Comparison of ENCODE assay signal across 8 mouse cellular contexts in the genomic region with DNA sequence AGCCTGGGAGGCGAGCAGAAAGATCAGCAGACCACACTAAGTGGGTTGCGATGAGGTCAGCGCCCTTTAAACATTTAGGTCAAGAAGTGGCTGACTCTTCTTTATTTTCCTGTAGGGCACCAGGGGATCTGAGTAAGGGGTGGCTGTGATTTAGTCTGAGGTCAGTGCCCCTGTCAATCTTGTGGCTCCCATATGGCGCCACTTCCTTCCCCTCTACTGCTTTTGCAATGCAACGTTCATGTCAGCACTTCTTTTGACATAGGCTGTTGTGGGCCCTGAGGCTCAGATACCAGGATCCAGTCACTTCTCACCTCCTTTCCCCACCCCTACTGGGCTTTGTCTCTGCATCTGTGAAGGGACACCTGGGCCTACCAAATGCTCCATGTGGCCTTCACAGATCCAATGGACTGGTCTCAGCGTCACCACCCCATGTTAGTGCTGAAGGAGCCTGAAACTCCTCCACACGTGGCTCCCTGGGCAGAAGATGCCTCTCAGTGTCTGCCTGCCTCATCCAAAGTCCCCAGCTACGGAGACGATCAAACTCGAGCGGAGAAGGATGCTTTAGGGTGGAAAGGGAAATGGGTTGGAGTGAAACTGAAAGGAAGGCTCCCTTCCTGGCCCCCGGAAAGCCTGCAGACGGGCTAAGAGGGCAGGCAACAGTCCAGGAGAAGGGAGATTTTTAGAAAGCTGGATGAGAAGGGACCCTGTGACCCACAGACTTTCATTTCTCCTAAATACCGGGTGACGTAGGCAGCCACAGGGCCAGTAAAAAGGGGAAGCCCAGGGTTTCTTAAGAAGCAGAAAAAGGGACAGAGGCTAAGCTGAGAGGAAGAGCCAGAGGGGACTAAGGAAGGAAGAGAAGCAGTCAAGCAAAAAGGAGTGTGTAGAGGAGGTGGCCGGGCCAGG. TPM values are rescaled to one million over a fixed set of nuclear protein-coding genes. Genes with fewer than 3 reads are reported as not detected.
A peak's percentile ranks its signal among the peaks of the same experiment; 100 is the strongest.
DNase-seq lines count a peak whose midpoint lies in the region; ATAC-seq and TF ChIP-seq lines count a peak whose summit lies in the region.

No protein-coding gene starts in this region.

- peaks cover 54% of the 10 kb centered on the region for H3K27me3 ChIP-seq in hindbrain, embryonic 10.5 days (ENCODE audit: insufficient read depth, poor library complexity, severe bottlenecking)
- H3K27me3 ChIP-seq in hindbrain, embryonic 16.5 days (replicated peaks; ENCODE audit: control insufficient read depth, insufficient read depth, low read length), result no peaks in the 10 kb centered on the region
- H3K27me3 ChIP-seq in embryonic facial prominence, embryonic 13.5 days, result peaks cover 4% of the 10 kb centered on the region; the same call in 1 of the 2 replicates
- H3K27me3 ChIP-seq in cerebellum, adult 2 months (ENCODE audit: control insufficient read depth, insufficient read depth, low read length), result no peaks in the 10 kb centered on the region

- DNase-seq in hindbrain, embryonic 10.5 days (ENCODE audit: low spot score), result peak; percentile 72
- peak; percentile 20 to 37 for DNase-seq in kidney, postnatal 4 days
- peak; percentile 39 for DNase-seq in naive thymus-derived CD4-positive, alpha-beta T cell, adult 2 months (ENCODE audit: low read depth)
- DNase-seq in urinary bladder, postnatal 14 days (ENCODE audit: low spot score), result no peak
- no peak for DNase-seq in cerebellum, adult 2 months
- DNase-seq in gastrocnemius, postnatal 10 days, result no peak

- H3K36me3 ChIP-seq in hindbrain, embryonic 10.5 days, result no peaks in the 10 kb centered on the region
- no peaks in the 10 kb centered on the region for H3K36me3 ChIP-seq in hindbrain, embryonic 16.5 days (ENCODE audit: control insufficient read depth, insufficient read depth, low read length)
- no peaks in the 10 kb centered on the region for H3K36me3 ChIP-seq in embryonic facial prominence, embryonic 13.5 days

- no peak for ATAC-seq in hindbrain, embryonic 16.5 days
- ATAC-seq in embryonic facial prominence, embryonic 13.5 days (ENCODE audit: insufficient number of reproducible peaks, insufficient read depth, low FRiP score, low TSS enrichment, low read depth), result no peak

- 29% methylated on average over 16 of the region's 16 CpGs for WGBS in hindbrain, embryonic 10.5 days
- WGBS in hindbrain, embryonic 16.5 days, result 53% methylated on average over 16 of the region's 16 CpGs
- 38% methylated on average over 16 of the region's 16 CpGs for WGBS in embryonic facial prominence, embryonic 13.5 days
- WGBS in cerebellum, adult 2 months, result 68% methylated on average over 16 of the region's 16 CpGs

- H3K4me1 ChIP-seq in hindbrain, embryonic 10.5 days (replicated peaks), result peaks cover 24% of the 10 kb centered on the region
- no peaks in the 10 kb centered on the region; the same call in 1 of the 2 replicates for H3K4me1 ChIP-seq in hindbrain, embryonic 16.5 days (ENCODE audit: control insufficient read depth, insufficient read depth, low read depth, low read length)
- no peaks in the 10 kb centered on the region; the same call in 1 of the 2 replicates for H3K4me1 ChIP-seq in embryonic facial prominence, embryonic 13.5 days
- peaks cover 3% of the 10 kb centered on the region for H3K4me1 ChIP-seq in cerebellum, adult 2 months (ENCODE audit: control insufficient read depth, insufficient read depth, low read length)

- no peak for TF ChIP-seq POLR2A in cerebellum, adult 2 months (IDR thresholded peaks at IDR 0.05; ENCODE audit: borderline replicate concordance, insufficient read depth, low read length)

- no peak overlapping the region for H3K9ac ChIP-seq in hindbrain, embryonic 16.5 days (ENCODE audit: low read depth, low read length)
- 0 out of 2 replicates have a peak overlapping the region, but pooled peaks have one; percentile 11 for H3K9ac ChIP-seq in embryonic facial prominence, embryonic 13.5 days

- no peak overlapping the region for H3K4me2 ChIP-seq in hindbrain, embryonic 16.5 days (ENCODE audit: low read length)
- H3K4me2 ChIP-seq in embryonic facial prominence, embryonic 13.5 days, result no peak overlapping the region

- H3K27ac ChIP-seq in hindbrain, embryonic 10.5 days, result peak overlapping the region; percentile 59; the same call in 1 of the 2 replicates
- no peak overlapping the region for H3K27ac ChIP-seq in hindbrain, embryonic 16.5 days (ENCODE audit: low read depth, low read length)
- no peak overlapping the region for H3K27ac ChIP-seq in embryonic facial prominence, embryonic 13.5 days
- no peak overlapping the region for H3K27ac ChIP-seq in cerebellum, adult 2 months (ENCODE audit: insufficient read depth, low read length)

- no peak for TF ChIP-seq CTCF in cerebellum, adult 2 months (IDR thresholded peaks at IDR 0.05; ENCODE audit: borderline replicate concordance, insufficient read depth, low read depth, low read length)

- H3K9me3 ChIP-seq in hindbrain, embryonic 10.5 days, result no peaks in the 10 kb centered on the region
- H3K9me3 ChIP-seq in hindbrain, embryonic 16.5 days (ENCODE audit: control insufficient read depth, low read length), result no peaks in the 10 kb centered on the region
- no peaks in the 10 kb centered on the region for H3K9me3 ChIP-seq in embryonic facial prominence, embryonic 13.5 days

- H3K4me3 ChIP-seq in hindbrain, embryonic 10.5 days, result 0 out of 2 replicates have a peak overlapping the region, but pooled peaks have one; percentile 9
- no peak overlapping the region for H3K4me3 ChIP-seq in hindbrain, embryonic 16.5 days (ENCODE audit: low read length)
- H3K4me3 ChIP-seq in embryonic facial prominence, embryonic 13.5 days, result no peak overlapping the region
- H3K4me3 ChIP-seq in cerebellum, adult 2 months (replicated peaks; ENCODE audit: insufficient read depth, low read depth, low read length), result no peak overlapping the region

RNA-seq across cellular contexts. Expression of gene Slc15a3, which starts 2.4 kb away (rescaled TPM):
- 0.50 and 0.93 TPM in 2 replicates for polyA plus RNA-seq in hindbrain, embryonic 10.5 days (2016; fragmentation: Nextera tagmentation; extraction: Ambion mirVana)
- polyA plus RNA-seq in hindbrain, embryonic 16.5 days (2015; fragmentation: Nextera tagmentation; extraction: Ambion mirVana), result 0.20 and 0.33 TPM in 2 replicates
- polyA plus RNA-seq in embryonic facial prominence, embryonic 13.5 days (2015; fragmentation: Nextera tagmentation; extraction: Ambion mirVana), result 0.34 and 0.41 TPM in 2 replicates
- 0.51 and 0.62 TPM in 2 replicates for polyA plus RNA-seq in cerebellum, adult 2 months (2012; rRNA removed)
- total RNA-seq in gastrocnemius, postnatal 10 days (2021), result 1 to 10 TPM in 1 of 2 experiments, under 1 TPM in 1; 0.75 to 1.6 TPM

RNA-seq across cellular contexts. Expression of gene Cd6, which starts 12.1 kb away (rescaled TPM):
- not detected in 2 replicates for polyA plus RNA-seq in hindbrain, embryonic 10.5 days (2016; fragmentation: Nextera tagmentation; extraction: Ambion mirVana)
- polyA plus RNA-seq in hindbrain, embryonic 16.5 days (2015; fragmentation: Nextera tagmentation; extraction: Ambion mirVana), result not detected in 2 replicates
- 0.08 and 0.15 TPM in 2 replicates for polyA plus RNA-seq in embryonic facial prominence, embryonic 13.5 days (2015; fragmentation: Nextera tagmentation; extraction: Ambion mirVana)
- polyA plus RNA-seq in cerebellum, adult 2 months (2012; rRNA removed), result 0.05 and 0.10 TPM in 2 replicates
- total RNA-seq in gastrocnemius, postnatal 10 days (2021), result under 1 TPM in 1 of 2 experiments, not detected in 1; 0.26 TPM

RNA-seq across cellular contexts. Expression of gene Tmem132a, which starts 27.8 kb away (rescaled TPM):
- polyA plus RNA-seq in hindbrain, embryonic 10.5 days (2016; fragmentation: Nextera tagmentation; extraction: Ambion mirVana), result 119 and 135 TPM in 2 replicates
- polyA plus RNA-seq in hindbrain, embryonic 16.5 days (2015; fragmentation: Nextera tagmentation; extraction: Ambion mirVana), result 180 and 196 TPM in 2 replicates
- polyA plus RNA-seq in embryonic facial prominence, embryonic 13.5 days (2015; fragmentation: Nextera tagmentation; extraction: Ambion mirVana), result 99.9 and 107 TPM in 2 replicates
- polyA plus RNA-seq in cerebellum, adult 2 months (2012; rRNA removed), result 350 and 389 TPM in 2 replicates
- total RNA-seq in gastrocnemius, postnatal 10 days (2021), result 10 to 100 TPM; 26.9 to 29.9 TPM

RNA-seq across cellular contexts. Expression of gene Tmem109, which starts 39.8 kb away (rescaled TPM):
- 50.8 and 57.3 TPM in 2 replicates for polyA plus RNA-seq in hindbrain, embryonic 10.5 days (2016; fragmentation: Nextera tagmentation; extraction: Ambion mirVana)
- polyA plus RNA-seq in hindbrain, embryonic 16.5 days (2015; fragmentation: Nextera tagmentation; extraction: Ambion mirVana), result 50.2 and 50.7 TPM in 2 replicates
- 82.6 and 87.1 TPM in 2 replicates for polyA plus RNA-seq in embryonic facial prominence, embryonic 13.5 days (2015; fragmentation: Nextera tagmentation; extraction: Ambion mirVana)
- 109 and 115 TPM in 2 replicates for polyA plus RNA-seq in cerebellum, adult 2 months (2012; rRNA removed)
- 100 to 1,000 TPM; 208 to 212 TPM for total RNA-seq in gastrocnemius, postnatal 10 days (2021)

RNA-seq across cellular contexts. Expression of gene Prpf19, which starts 53.1 kb away (rescaled TPM):
- 35.9 and 43.5 TPM in 2 replicates for polyA plus RNA-seq in hindbrain, embryonic 10.5 days (2016; fragmentation: Nextera tagmentation; extraction: Ambion mirVana)
- 35.0 and 39.1 TPM in 2 replicates for polyA plus RNA-seq in hindbrain, embryonic 16.5 days (2015; fragmentation: Nextera tagmentation; extraction: Ambion mirVana)
- polyA plus RNA-seq in embryonic facial prominence, embryonic 13.5 days (2015; fragmentation: Nextera tagmentation; extraction: Ambion mirVana), result 45.3 and 47.5 TPM in 2 replicates
- 278 and 288 TPM in 2 replicates for polyA plus RNA-seq in cerebellum, adult 2 months (2012; rRNA removed)
- 100 to 1,000 TPM; 264 to 270 TPM for total RNA-seq in gastrocnemius, postnatal 10 days (2021)

Comparison
In these comparisons a context has a peak if more than half of its experiments do, and no peak if none do; other contexts are left out.
1. DNase-seq: peak in hindbrain, embryonic 10.5 days (single experiment), kidney, postnatal 4 days (2 of 2) and naive thymus-derived CD4-positive, alpha-beta T cell, adult 2 months (single experiment); none in urinary bladder, postnatal 14 days (single experiment), cerebellum, adult 2 months (0 of 2) and gastrocnemius, postnatal 10 days (single experiment).